Mouse (Mus musculus) kidney, adult 2 months (tissue): ENCODE measurements around the gene L3mbtl4.

Source experiments
- CTCF ChIP-seq: fragments of 200-500 bp; conservative IDR thresholded peaks from 2 replicates; pipeline ENCODE4 v1.5.1; 2011; ENCODE audit warnings: low read depth, mild to moderate bottlenecking, control low read depth, low read length, moderate library complexity, mixed read lengths; ENCODE audit not compliant: insufficient read depth, insufficient read length
- POLR2A ChIP-seq: fragments of 200-500 bp; IDR thresholded peaks from one replicate; pipeline ENCODE4 v1.6.1; 2011; ENCODE audit warnings: low read depth, low read length, control low read depth

- TF ChIP-seq CTCF (no peak), POLR2A (no peak)
Measured at GRCm38 (mm10) chr17:68273527-68273926, at the start of gene L3mbtl4.
